Mouse (Mus musculus) heart, embryonic 11.5 days (tissue): ENCODE measurements at regions not wholly inside any gene's neighbourhood (a gene's known extent, or its start where the extent isn't known, plus 50 kb on each side); places are given as distances from the start of the nearest gene placed in this dataset.

Source experiments
- ATAC-seq: fragments of 200-750 bp; cut with Nextera tagmentation; replicated peaks from 2 replicates; pipeline ENCODE4 v1.8.0; 2017; ENCODE audit warnings: moderate library complexity; ENCODE audit not compliant: insufficient number of reproducible peaks, low FRiP score, low TSS enrichment
- H3K27ac ChIP-seq: fragments of 300-500 bp; sonication (generic); 2 replicates; pipeline ENCODE4 v1.5.1; 2014; ENCODE audit warnings: mild to moderate bottlenecking, low read depth, low read length
- H3K27me3 ChIP-seq: fragments of 300-500 bp; sonication (generic); 2 replicates; pipeline ENCODE4 v1.6.1; 2014; ENCODE audit warnings: mild to moderate bottlenecking, low read length, mixed read lengths; ENCODE audit not compliant: control insufficient read depth, insufficient read depth
- H3K36me3 ChIP-seq: fragments of 300-500 bp; sonication (generic); 2 replicates; pipeline ENCODE4 v1.6.1; 2014; ENCODE audit warnings: mild to moderate bottlenecking, low read length, moderate library complexity, mixed read lengths; ENCODE audit not compliant: control insufficient read depth, insufficient read depth
- H3K4me1 ChIP-seq: fragments of 300-500 bp; sonication (generic); 2 replicates; pipeline ENCODE4 v1.6.1; 2014; ENCODE audit warnings: low read length; ENCODE audit not compliant: control insufficient read depth, insufficient read depth
- H3K4me2 ChIP-seq: fragments of 300-500 bp; sonication (generic); 2 replicates; pipeline ENCODE4 v1.6.1; 2014; ENCODE audit warnings: mild to moderate bottlenecking, moderate library complexity
- H3K4me3 ChIP-seq: fragments of 300-500 bp; sonication (generic); 2 replicates; pipeline ENCODE4 v1.5.1; 2014; ENCODE audit warnings: low read depth, low read length
- H3K9ac ChIP-seq: fragments of 300-500 bp; sonication (generic); 2 replicates; pipeline ENCODE4 v1.6.1; 2014; ENCODE audit warnings: mild to moderate bottlenecking, low read depth, low read length, moderate library complexity
- H3K9me3 ChIP-seq: fragments of 300-500 bp; sonication (generic); replicated peaks from 2 replicates; pipeline ENCODE4 v1.6.1; 2016; ENCODE audit warnings: low read length; ENCODE audit not compliant: control insufficient read depth
- WGBS: fragments of 180-500 bp; shearing (Covaris S2); extraction: QIAGEN DNeasy Blood & Tissue Kit; methylation state at CpG from one replicate; pipeline ENCODE4 v1.1.7; 2014; ENCODE audit not compliant: insufficient replicate concordance; 5-methylcytosine and 5-hydroxymethylcytosine counted together

GRCm38 (mm10) chr15:86899961-86900360, 644.1 kb upstream of the Fam19a5 start:
- no peak overlapping the region for H3K9ac ChIP-seq
- no peaks in the 10 kb centered on the region for H3K27me3 ChIP-seq
- ATAC-seq: no peak
- H3K9me3 ChIP-seq: no peaks in the 10 kb centered on the region
- H3K4me1 ChIP-seq: no peaks in the 10 kb centered on the region
- H3K4me3 ChIP-seq: no peak overlapping the region
- H3K27ac ChIP-seq: no peak overlapping the region
- no peaks in the 10 kb centered on the region for H3K36me3 ChIP-seq
- WGBS: 60% methylated on average over 1 of the region's 1 CpGs
- no peak overlapping the region for H3K4me2 ChIP-seq

GRCm38 (mm10) chr15:86903006-86903405, 641.1 kb upstream of the Fam19a5 start:
- H3K9me3 ChIP-seq: no peaks in the 10 kb centered on the region
- H3K9ac ChIP-seq: no peak overlapping the region
- H3K4me1 ChIP-seq: no peaks in the 10 kb centered on the region
- no peak overlapping the region for H3K4me3 ChIP-seq
- H3K36me3 ChIP-seq: no peaks in the 10 kb centered on the region
- no peak for ATAC-seq
- 27% methylated on average over 3 of the region's 3 CpGs for WGBS
- no peaks in the 10 kb centered on the region for H3K27me3 ChIP-seq
- H3K4me2 ChIP-seq: no peak overlapping the region
- no peak overlapping the region for H3K27ac ChIP-seq

GRCm38 (mm10) chr15:86913276-86913675, 630.8 kb upstream of the Fam19a5 start:
- Histone ChIP-seq H3K4me3 (no peak overlapping the region), H3K36me3 (no peaks in the 10 kb centered on the region), H3K4me2 (no peak overlapping the region), H3K9ac (no peak overlapping the region), H3K27ac (no peak overlapping the region), H3K27me3 (no peaks in the 10 kb centered on the region), H3K4me1 (no peaks in the 10 kb centered on the region), H3K9me3 (no peaks in the 10 kb centered on the region)
- WGBS: 81% methylated on average over 3 of the region's 3 CpGs
- ATAC-seq: no peak

- Histone ChIP-seq H3K36me3 (no peaks in the 10 kb centered on the region), H3K4me2 (no peak overlapping the region), H3K4me3 (no peak overlapping the region), H3K4me1 (no peaks in the 10 kb centered on the region), H3K9ac (no peak overlapping the region), H3K27me3 (0 out of 2 replicates have a peak, but pooled peaks cover 3% of the 10 kb centered on the region), H3K9me3 (no peaks in the 10 kb centered on the region), H3K27ac (no peak overlapping the region)
- no peak for ATAC-seq
- WGBS: 84% methylated on average over 8 of the region's 8 CpGs
These were observed 626.2 kb upstream of the Fam19a5 start for GRCm38 (mm10) chr15:86917891-86918290.

GRCm38 (mm10) chr15:86919704-86920103, 624.4 kb upstream of the Fam19a5 start:
- H3K27ac ChIP-seq: no peak overlapping the region
- H3K4me2 ChIP-seq: no peak overlapping the region
- no peaks in the 10 kb centered on the region for H3K36me3 ChIP-seq
- H3K9ac ChIP-seq: no peak overlapping the region
- no peak overlapping the region for H3K4me3 ChIP-seq
- ATAC-seq: no peak
- no peaks in the 10 kb centered on the region for H3K4me1 ChIP-seq
- no peaks in the 10 kb centered on the region for H3K9me3 ChIP-seq
- H3K27me3 ChIP-seq: 0 out of 2 replicates have a peak, but pooled peaks cover 3% of the 10 kb centered on the region
- 40% methylated on average over 8 of the region's 8 CpGs for WGBS

- no peak overlapping the region for H3K27ac ChIP-seq
- ATAC-seq: no peak
- no peak overlapping the region for H3K4me2 ChIP-seq
- H3K4me1 ChIP-seq: no peaks in the 10 kb centered on the region
- no peak overlapping the region for H3K9ac ChIP-seq
- H3K36me3 ChIP-seq: no peaks in the 10 kb centered on the region
- H3K9me3 ChIP-seq: no peaks in the 10 kb centered on the region
- 0 out of 2 replicates have a peak, but pooled peaks cover 3% of the 10 kb centered on the region for H3K27me3 ChIP-seq
- no peak overlapping the region for H3K4me3 ChIP-seq
- WGBS: 36% methylated on average over 7 of the region's 7 CpGs
These were observed 623.9 kb upstream of the Fam19a5 start for GRCm38 (mm10) chr15:86920185-86920584.

- WGBS: 14% methylated on average over 8 of the region's 8 CpGs
- no peaks in the 10 kb centered on the region for H3K4me1 ChIP-seq
- ATAC-seq: no peak
These were observed 622.7 kb upstream of the Fam19a5 start for GRCm38 (mm10) chr15:86921401-86921800.

GRCm38 (mm10) chr15:86925081-86925749, 618.9 kb upstream of the Fam19a5 start:
- Histone ChIP-seq H3K4me2 (no peak overlapping the region), H3K4me1 (no peaks in the 10 kb centered on the region), H3K9ac (no peak overlapping the region), H3K27ac (no peak overlapping the region), H3K27me3 (no peaks in the 10 kb centered on the region), H3K9me3 (no peaks in the 10 kb centered on the region), H3K36me3 (no peaks in the 10 kb centered on the region), H3K4me3 (no peak overlapping the region)
- ATAC-seq: no peak
- 22% methylated on average over 17 of the region's 17 CpGs for WGBS

More at GRCm38 (mm10) chr15:86921401-86921800, 622.7 kb upstream of the Fam19a5 start:
- Histone ChIP-seq H3K36me3 (no peaks in the 10 kb centered on the region), H3K4me2 (no peak overlapping the region), H3K27ac (no peak overlapping the region), H3K9me3 (no peaks in the 10 kb centered on the region), H3K27me3 (0 out of 2 replicates have a peak, but pooled peaks cover 3% of the 10 kb centered on the region), H3K9ac (no peak overlapping the region), H3K4me3 (no peak overlapping the region)
